Mouse (Mus musculus): ENCODE measurements around the gene Wdr46. TPM values are rescaled to one million over a fixed set of nuclear protein-coding genes. Genes with fewer than 3 reads are reported as not detected.
"Not testable (repeated sequence)": the region's sequence is repeated elsewhere in the genome, so short reads cannot be mapped to it uniquely, and the experiment has no call there.

The Wdr46 gene
- polyA plus RNA-seq, 1 experiment from 2014 or later, result 18.9 TPM

DNA sequence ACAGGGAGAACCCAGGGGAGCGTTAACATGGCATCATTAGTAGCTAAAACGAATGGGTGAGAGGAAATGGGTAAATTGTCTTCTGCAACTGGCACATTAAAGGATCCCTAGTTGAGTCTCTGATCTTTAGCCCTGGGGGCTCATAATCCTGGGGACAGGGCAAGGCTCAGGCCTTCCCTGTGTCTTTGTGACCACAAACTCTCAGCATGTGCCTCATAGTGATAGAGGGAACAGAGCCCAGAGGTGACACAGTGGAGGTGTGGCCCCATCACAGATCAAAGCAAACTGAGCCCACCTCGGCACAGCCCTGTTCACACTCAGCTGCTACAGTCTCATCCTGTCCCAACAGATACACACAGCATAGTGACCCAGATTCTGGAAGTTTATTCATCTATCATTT lies 55.2 kb downstream of the Wdr46 start:
- H3K4me1 ChIP-seq (ENCODE audit: control insufficient read depth, insufficient read depth, low read length), result 0 out of 2 replicates have a peak, but pooled peaks cover 2% of the 10 kb centered on the region
- no peak overlapping the region for H3K4me3 ChIP-seq (ENCODE audit: low read depth, low read length)
- peaks cover 7% of the 10 kb centered on the region; the same call in 1 of the 2 replicates for H3K27me3 ChIP-seq (ENCODE audit: control insufficient read depth, insufficient read depth, low read length)
- no peak for ATAC-seq (ENCODE audit: low read depth)
- H3K27ac ChIP-seq (ENCODE audit: low read depth, low read length), result no peak overlapping the region
- WGBS, result 68% methylated on average over 3 of the region's 3 CpGs
- no peaks in the 10 kb centered on the region for H3K36me3 ChIP-seq (ENCODE audit: control insufficient read depth, insufficient read depth, low read length)
- H3K4me2 ChIP-seq (ENCODE audit: low read depth, low read length), result no peak overlapping the region
- no peak overlapping the region for H3K9ac ChIP-seq (replicated peaks; ENCODE audit: low read depth, low read length)
- H3K9me3 ChIP-seq (ENCODE audit: control insufficient read depth, low read length), result no peaks in the 10 kb centered on the region

DNA sequence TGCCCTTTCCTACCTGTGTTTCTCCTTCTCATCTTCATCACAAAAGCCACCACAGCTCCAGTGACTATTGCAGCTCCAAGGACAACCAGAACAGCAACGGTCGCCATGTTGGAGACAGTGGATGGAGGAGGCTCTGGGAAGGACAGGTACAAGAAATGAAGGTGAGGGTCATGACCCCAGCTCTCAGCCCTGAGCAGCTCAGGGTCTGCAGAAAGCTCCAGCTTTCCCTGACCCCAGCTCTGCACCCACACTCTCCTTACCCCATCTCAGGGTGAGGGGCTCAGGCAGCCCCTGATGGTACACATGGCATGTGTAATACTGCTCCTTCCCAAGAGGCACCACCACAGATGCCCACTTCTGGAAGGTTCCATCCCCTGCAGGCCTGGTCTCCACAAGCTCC lies 56.6 kb downstream of the Wdr46 start:
- not testable (repeated sequence) for H3K27ac ChIP-seq (ENCODE audit: low read depth, low read length); H3K9ac ChIP-seq (replicated peaks; ENCODE audit: low read depth, low read length); H3K36me3 ChIP-seq (ENCODE audit: control insufficient read depth, insufficient read depth, low read length); H3K27me3 ChIP-seq (ENCODE audit: control insufficient read depth, insufficient read depth, low read length); H3K4me1 ChIP-seq (ENCODE audit: control insufficient read depth, insufficient read depth, low read length); H3K4me3 ChIP-seq (ENCODE audit: low read depth, low read length); H3K4me2 ChIP-seq (ENCODE audit: low read depth, low read length); ATAC-seq (ENCODE audit: low read depth); H3K9me3 ChIP-seq (ENCODE audit: control insufficient read depth, low read length)
- 97% methylated on average over 2 of the region's 2 CpGs for WGBS

GRCm38 (mm10) chr17:33998697-33999096 lies 58.2 kb downstream of the Wdr46 start:
- not testable (repeated sequence) for H3K9me3 ChIP-seq (ENCODE audit: control insufficient read depth, low read length); H3K4me1 ChIP-seq (ENCODE audit: control insufficient read depth, insufficient read depth, low read length); H3K9ac ChIP-seq (replicated peaks; ENCODE audit: low read depth, low read length); H3K36me3 ChIP-seq (ENCODE audit: control insufficient read depth, insufficient read depth, low read length); ATAC-seq (ENCODE audit: low read depth); H3K4me2 ChIP-seq (ENCODE audit: low read depth, low read length); H3K27ac ChIP-seq (ENCODE audit: low read depth, low read length); H3K4me3 ChIP-seq (ENCODE audit: low read depth, low read length); H3K27me3 ChIP-seq (ENCODE audit: control insufficient read depth, insufficient read depth, low read length)
- WGBS, result 63% methylated on average over 5 of the region's 5 CpGs

Other genes with a start within 250 kb of the Wdr46 start
- 69.1 and 73.5 TPM in 2 replicates for gene March2, start 222.0 kb upstream of the Wdr46 start, polyA plus RNA-seq (2014; fragmentation: Nextera tagmentation; extraction: Ambion mirVana)
- gene Rab11b, start 180.1 kb upstream of the Wdr46 start, polyA plus RNA-seq (2014; fragmentation: Nextera tagmentation; extraction: Ambion mirVana), result 449 and 532 TPM in 2 replicates
- gene Angptl4, start 158.8 kb upstream of the Wdr46 start, polyA plus RNA-seq (2014; fragmentation: Nextera tagmentation; extraction: Ambion mirVana), result 9.7 and 20.6 TPM in 2 replicates
- 40.1 and 42.1 TPM in 2 replicates for gene Kank3, start 130.1 kb upstream of the Wdr46 start, polyA plus RNA-seq (2014; fragmentation: Nextera tagmentation; extraction: Ambion mirVana)
- 550 and 584 TPM in 2 replicates for gene Rps28, start 116.1 kb upstream of the Wdr46 start, polyA plus RNA-seq (2014; fragmentation: Nextera tagmentation; extraction: Ambion mirVana)
- gene Ndufa7, start 116.1 kb upstream of the Wdr46 start, polyA plus RNA-seq (2014; fragmentation: Nextera tagmentation; extraction: Ambion mirVana), result 529 and 591 TPM in 2 replicates
- 52.1 and 54.1 TPM in 2 replicates for gene Cd320, start 97.6 kb upstream of the Wdr46 start, polyA plus RNA-seq (2014; fragmentation: Nextera tagmentation; extraction: Ambion mirVana)
- not detected in 2 replicates for gene Gm7029, start 66.8 kb upstream of the Wdr46 start, polyA plus RNA-seq (2014; fragmentation: Nextera tagmentation; extraction: Ambion mirVana)
- 1.1 and 1.6 TPM in 2 replicates for gene Kifc1, start 50.0 kb upstream of the Wdr46 start, polyA plus RNA-seq (2014; fragmentation: Nextera tagmentation; extraction: Ambion mirVana)
- 0.70 and 0.79 TPM in 2 replicates for gene Platr17, start 35.5 kb upstream of the Wdr46 start, polyA plus RNA-seq (2014; fragmentation: Nextera tagmentation; extraction: Ambion mirVana)
- 46.0 and 54.1 TPM in 2 replicates for gene Daxx, start 31.2 kb upstream of the Wdr46 start, polyA plus RNA-seq (2014; fragmentation: Nextera tagmentation; extraction: Ambion mirVana)
- gene Tapbp, start 24.8 kb upstream of the Wdr46 start, polyA plus RNA-seq (2014; fragmentation: Nextera tagmentation; extraction: Ambion mirVana), result 35.7 and 36.2 TPM in 2 replicates
- gene Zbtb22, start 24.8 kb upstream of the Wdr46 start, polyA plus RNA-seq (2014; fragmentation: Nextera tagmentation; extraction: Ambion mirVana), result 6.5 and 8.9 TPM in 2 replicates
- 48.8 and 51.3 TPM in 2 replicates for gene Rgl2, start 11.1 kb upstream of the Wdr46 start, polyA plus RNA-seq (2014; fragmentation: Nextera tagmentation; extraction: Ambion mirVana)
- gene Pfdn6, start 317 bp upstream of the Wdr46 start, polyA plus RNA-seq (2014; fragmentation: Nextera tagmentation; extraction: Ambion mirVana), result 168 TPM in 2 replicates
- gene B3galt4, start 10.8 kb downstream of the Wdr46 start, polyA plus RNA-seq (2014; fragmentation: Nextera tagmentation; extraction: Ambion mirVana), result 6.2 and 8.9 TPM in 2 replicates
- 57.9 and 59.9 TPM in 2 replicates for gene Vps52, start 15.2 kb downstream of the Wdr46 start, polyA plus RNA-seq (2014; fragmentation: Nextera tagmentation; extraction: Ambion mirVana)
- 825 and 874 TPM in 2 replicates for gene Rps18, start 15.3 kb downstream of the Wdr46 start, polyA plus RNA-seq (2014; fragmentation: Nextera tagmentation; extraction: Ambion mirVana)
- gene H2-K1, start 59.7 kb downstream of the Wdr46 start, polyA plus RNA-seq (2014; fragmentation: Nextera tagmentation; extraction: Ambion mirVana), result 8.6 and 10.9 TPM in 2 replicates
- gene Ring1, start 84.0 kb downstream of the Wdr46 start, polyA plus RNA-seq (2014; fragmentation: Nextera tagmentation; extraction: Ambion mirVana), result 5.6 and 7.3 TPM in 2 replicates
- 70.1 and 72.1 TPM in 2 replicates for gene H2-Ke6, start 87.4 kb downstream of the Wdr46 start, polyA plus RNA-seq (2014; fragmentation: Nextera tagmentation; extraction: Ambion mirVana)
- 77.9 and 90.8 TPM in 2 replicates for gene Slc39a7, start 91.0 kb downstream of the Wdr46 start, polyA plus RNA-seq (2014; fragmentation: Nextera tagmentation; extraction: Ambion mirVana)
- gene Rxrb, start 91.2 kb downstream of the Wdr46 start, polyA plus RNA-seq (2014; fragmentation: Nextera tagmentation; extraction: Ambion mirVana), result 29.1 and 30.8 TPM in 2 replicates
- 3.6 and 4.5 TPM in 2 replicates for gene Col11a2, start 98.8 kb downstream of the Wdr46 start, polyA plus RNA-seq (2014; fragmentation: Nextera tagmentation; extraction: Ambion mirVana)
- gene H2-Oa, start 151.7 kb downstream of the Wdr46 start, polyA plus RNA-seq (2014; fragmentation: Nextera tagmentation; extraction: Ambion mirVana), result not detected in 2 replicates
- gene H2-DMa, start 178.9 kb downstream of the Wdr46 start, polyA plus RNA-seq (2014; fragmentation: Nextera tagmentation; extraction: Ambion mirVana), result 19.1 and 20.7 TPM in 2 replicates
- 109 and 160 TPM in 2 replicates for gene Brd2, start 182.0 kb downstream of the Wdr46 start, polyA plus RNA-seq (2014; fragmentation: Nextera tagmentation; extraction: Ambion mirVana)
- 0.16 and 0.18 TPM in 2 replicates for gene H2-DMb2, start 202.6 kb downstream of the Wdr46 start, polyA plus RNA-seq (2014; fragmentation: Nextera tagmentation; extraction: Ambion mirVana)
- gene H2-DMb1, start 212.4 kb downstream of the Wdr46 start, polyA plus RNA-seq (2014; fragmentation: Nextera tagmentation; extraction: Ambion mirVana), result 0.33 and 0.43 TPM in 2 replicates
- 0.68 and 2.0 TPM in 2 replicates for gene Tap1, start 246.9 kb downstream of the Wdr46 start, polyA plus RNA-seq (2014; fragmentation: Nextera tagmentation; extraction: Ambion mirVana)
- 0.63 and 1.3 TPM in 2 replicates for gene Psmb9, start 247.1 kb downstream of the Wdr46 start, polyA plus RNA-seq (2014; fragmentation: Nextera tagmentation; extraction: Ambion mirVana)

Data from neural tube, embryonic 14.5 days (tissue).